Mouse (Mus musculus) E14TG2a.4 (cell line): ENCODE results near the gene Luzp1.

ENCODE experiments used
- H3K27me3 ChIP-seq: 2 replicates; pipeline ENCODE4 v1.6.1; 2014; ENCODE audit warnings: low read length, control low read depth; ENCODE audit not compliant: insufficient read depth
- H3K36me3 ChIP-seq: 2 replicates; pipeline ENCODE4 v1.6.1; 2014; ENCODE audit warnings: low read length, control low read depth; ENCODE audit not compliant: insufficient read depth
- H3K4me1 ChIP-seq: replicated peaks from 2 replicates; pipeline ENCODE4 v1.6.1; 2014; ENCODE audit warnings: low read depth, low read length, control low read depth
- H3K4me3 ChIP-seq: replicated peaks from 2 replicates; pipeline ENCODE4 v1.5.1; 2014; ENCODE audit warnings: mild to moderate bottlenecking, low read length
- H3K9me3 ChIP-seq: 2 replicates; pipeline ENCODE4 v1.6.1; 2014; ENCODE audit warnings: low read length, control low read depth
- CTCF ChIP-seq: conservative IDR thresholded peaks from 2 replicates; pipeline ENCODE4 v1.5.1; 2014; ENCODE audit warnings: low read length
- NANOG ChIP-seq: IDR thresholded peaks from 2 replicates; pipeline ENCODE4 v1.6.1; 2014; ENCODE audit warnings: borderline replicate concordance, low read length, mixed read lengths
- POU5F1 ChIP-seq: IDR thresholded peaks from 2 replicates; pipeline ENCODE4 v1.6.1; 2014; ENCODE audit warnings: low read length, borderline replicate concordance

Gene Luzp1

GRCm38 (mm10) chr4:136569998-136570397, 100.4 kb downstream of the Luzp1 start:
- TF ChIP-seq NANOG: no peak
- TF ChIP-seq CTCF: no peak
- no peak for TF ChIP-seq POU5F1
- peaks cover 92% of the 10 kb centered on the region for H3K36me3 ChIP-seq
- no peak overlapping the region for H3K4me3 ChIP-seq
- no peaks in the 10 kb centered on the region for H3K27me3 ChIP-seq
- no peaks in the 10 kb centered on the region for H3K9me3 ChIP-seq
- H3K4me1 ChIP-seq: peaks cover 53% of the 10 kb centered on the region

GRCm38 (mm10) chr4:136581885-136582284, 112.3 kb downstream of the Luzp1 start:
- no peaks in the 10 kb centered on the region for H3K9me3 ChIP-seq

GRCm38 (mm10) chr4:136587221-136587827, 117.8 kb downstream of the Luzp1 start:
- H3K27me3 ChIP-seq: no peaks in the 10 kb centered on the region
- H3K9me3 ChIP-seq: no peaks in the 10 kb centered on the region
- no peak for TF ChIP-seq POU5F1
- no peak for TF ChIP-seq NANOG
- H3K4me1 ChIP-seq: peaks cover 78% of the 10 kb centered on the region
- peak overlapping the region; percentile 5; the same call in 1 of the 2 replicates for H3K4me3 ChIP-seq
- H3K36me3 ChIP-seq: peaks cover 78% of the 10 kb centered on the region

More at GRCm38 (mm10) chr4:136581885-136582284, 112.3 kb downstream of the Luzp1 start:
- TF ChIP-seq POU5F1 (no peak), CTCF (no peak), NANOG (no peak)
- peaks cover 58% of the 10 kb centered on the region for H3K4me1 ChIP-seq
- peaks cover 61% of the 10 kb centered on the region for H3K36me3 ChIP-seq
- no peak overlapping the region for H3K4me3 ChIP-seq
- no peaks in the 10 kb centered on the region for H3K27me3 ChIP-seq

DNA sequence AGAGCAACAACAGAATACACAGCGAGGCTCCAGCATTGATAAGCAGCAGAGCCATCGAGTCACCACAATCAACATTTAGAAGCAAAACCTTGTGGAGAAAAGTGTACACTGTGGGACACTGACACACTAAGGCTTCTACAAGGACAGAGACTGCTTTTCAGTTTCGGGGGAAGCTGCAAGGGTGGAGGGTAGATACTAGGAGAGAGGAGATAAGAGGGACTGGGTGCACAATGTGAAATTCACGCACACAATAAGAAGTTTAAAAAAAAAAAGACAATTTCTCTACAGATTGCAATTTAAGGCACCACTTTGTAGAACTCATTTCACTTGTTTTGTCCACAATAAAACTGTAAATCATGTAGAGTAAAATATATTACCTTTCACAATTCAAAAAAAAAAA, 118.4 kb downstream of the Luzp1 start:
- TF ChIP-seq NANOG (no peak), CTCF (no peak), POU5F1 (no peak)
- H3K9me3 ChIP-seq: no peaks in the 10 kb centered on the region
- peak overlapping the region; percentile 5; the same call in 1 of the 2 replicates for H3K4me3 ChIP-seq
- no peaks in the 10 kb centered on the region for H3K27me3 ChIP-seq
- H3K4me1 ChIP-seq: peaks cover 84% of the 10 kb centered on the region
- H3K36me3 ChIP-seq: peaks cover 81% of the 10 kb centered on the region

GRCm38 (mm10) chr4:136592111-136592510, 122.5 kb downstream of the Luzp1 start:
- peaks cover 90% of the 10 kb centered on the region for H3K4me1 ChIP-seq
- no peaks in the 10 kb centered on the region for H3K9me3 ChIP-seq
- TF ChIP-seq CTCF: no peak
- TF ChIP-seq POU5F1: no peak
- TF ChIP-seq NANOG: no peak
- H3K36me3 ChIP-seq: peaks cover 62% of the 10 kb centered on the region
- no peaks in the 10 kb centered on the region for H3K27me3 ChIP-seq
- H3K4me3 ChIP-seq: no peak overlapping the region

GRCm38 (mm10) chr4:136594006-136594405, 124.4 kb downstream of the Luzp1 start:
- H3K27me3 ChIP-seq: no peaks in the 10 kb centered on the region
- TF ChIP-seq POU5F1 (no peak), NANOG (peak; percentile 81; the same call in 1 of the 2 replicates), CTCF (no peak)
- H3K4me3 ChIP-seq: peak overlapping the region; percentile 8; the same call in 1 of the 2 replicates
- H3K4me1 ChIP-seq: peaks cover 94% of the 10 kb centered on the region
- H3K36me3 ChIP-seq: peaks cover 54% of the 10 kb centered on the region
- no peaks in the 10 kb centered on the region for H3K9me3 ChIP-seq

GRCm38 (mm10) chr4:136595221-136595620, 125.7 kb downstream of the Luzp1 start:
- H3K9me3 ChIP-seq: no peaks in the 10 kb centered on the region
- peak overlapping the region; percentile 8; the same call in 1 of the 2 replicates for H3K4me3 ChIP-seq
- no peak for TF ChIP-seq NANOG
- TF ChIP-seq POU5F1: no peak
- no peak for TF ChIP-seq CTCF
- H3K4me1 ChIP-seq: peaks cover 91% of the 10 kb centered on the region
- peaks cover 42% of the 10 kb centered on the region for H3K36me3 ChIP-seq
- H3K27me3 ChIP-seq: no peaks in the 10 kb centered on the region

GRCm38 (mm10) chr4:136598268-136598876, 128.8 kb downstream of the Luzp1 start:
- TF ChIP-seq CTCF: no peak
- no peak for TF ChIP-seq POU5F1
- no peak for TF ChIP-seq NANOG
- Histone ChIP-seq H3K36me3 (peaks cover 16% of the 10 kb centered on the region), H3K4me3 (peak overlapping the region; percentile 59), H3K4me1 (peaks cover 80% of the 10 kb centered on the region), H3K9me3 (no peaks in the 10 kb centered on the region), H3K27me3 (no peaks in the 10 kb centered on the region)

DNA sequence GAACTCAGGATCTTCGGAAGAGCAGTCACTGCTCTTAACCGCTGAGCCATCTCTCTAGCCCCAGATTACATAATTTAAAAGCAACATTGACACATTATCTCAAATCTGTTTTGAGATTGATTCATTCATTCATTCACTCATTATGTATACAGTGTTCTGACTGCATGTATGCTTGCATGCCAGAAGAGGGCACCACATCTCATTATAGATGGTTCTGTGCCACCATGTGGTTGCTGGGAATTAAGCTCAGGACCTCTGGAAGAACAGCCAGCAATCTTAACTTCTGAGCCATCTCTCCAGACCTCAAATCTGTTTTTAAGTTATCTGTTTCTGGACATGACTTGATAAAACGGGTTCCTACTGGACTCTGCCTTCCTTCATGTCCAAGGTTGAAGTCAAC, 130.3 kb downstream of the Luzp1 start:
- TF ChIP-seq POU5F1 (no peak), CTCF (peak; percentile 29), NANOG (no peak)
- Histone ChIP-seq H3K9me3 (no peaks in the 10 kb centered on the region), H3K27me3 (no peaks in the 10 kb centered on the region), H3K36me3 (peaks cover 4% of the 10 kb centered on the region; the same call in 1 of the 2 replicates), H3K4me1 (peaks cover 68% of the 10 kb centered on the region), H3K4me3 (peak overlapping the region; percentile 95; the same call in 1 of the 2 replicates)
